Mouse (Mus musculus) thymus, adult 2 months (tissue): Measurements from ENCODE around the gene Cecr2. TPM values are rescaled to one million over a fixed set of nuclear protein-coding genes. Genes with fewer than 3 reads are reported as not detected.
A peak's percentile ranks its signal among the peaks of the same experiment; 100 is the strongest.

Source experiments
- DNase-seq: peaks from one replicate; pipeline ENCODE4 v3.0.0; 2021
- H3K27ac ChIP-seq: fragments of 200-500 bp; 2 replicates; pipeline ENCODE4 v1.5.1; 2012; ENCODE audit warnings: low read length, control low read depth; ENCODE audit not compliant: control insufficient read depth, insufficient read depth
- H3K27me3 ChIP-seq: fragments of 200-500 bp; 2 replicates; pipeline ENCODE4 v1.6.1; 2012; ENCODE audit warnings: mild to moderate bottlenecking, low read length, moderate library complexity, mixed read lengths; ENCODE audit not compliant: control insufficient read depth, insufficient read depth
- H3K36me3 ChIP-seq: fragments of 200-500 bp; 2 replicates; pipeline ENCODE4 v1.6.1; 2012; ENCODE audit warnings: mild to moderate bottlenecking, low read length, moderate library complexity; ENCODE audit not compliant: control insufficient read depth, insufficient read depth
- H3K4me1 ChIP-seq: fragments of 200-500 bp; replicated peaks from 2 replicates; pipeline ENCODE4 v1.6.1; 2012; ENCODE audit warnings: low read length; ENCODE audit not compliant: control insufficient read depth, insufficient read depth
- H3K4me3 ChIP-seq: fragments of 200-500 bp; 2 replicates; pipeline ENCODE4 v1.5.1; 2012; ENCODE audit warnings: mild to moderate bottlenecking, low read length, control low read depth, moderate library complexity; ENCODE audit not compliant: control insufficient read depth, insufficient read depth
- CTCF ChIP-seq: fragments of 200-500 bp; IDR thresholded peaks from 2 replicates; pipeline ENCODE4 v1.5.1; 2012; ENCODE audit warnings: mild to moderate bottlenecking, control low read depth, low read length, moderate library complexity, borderline replicate concordance; ENCODE audit not compliant: control insufficient read depth, poor library complexity, insufficient read depth; ENCODE audit errors: extremely low read depth
- POLR2A ChIP-seq: fragments of 200-500 bp; IDR thresholded peaks from 2 replicates; pipeline ENCODE4 v1.6.1; 2012; ENCODE audit warnings: mild to moderate bottlenecking, low read length, control low read depth, moderate library complexity; ENCODE audit not compliant: control insufficient read depth, poor library complexity, insufficient read depth; ENCODE audit errors: extremely low read depth
- WGBS: fragments of 180-500 bp; shearing (Covaris S2); methylation state at CpG from one replicate; pipeline ENCODE4 v1.1.7; 2018; 5-methylcytosine and 5-hydroxymethylcytosine counted together
- polyA plus RNA-seq: library from polyadenylated mRNA; depleted of rRNA; stranded (reverse); fragments of >200 nt; gene quantifications from 2 replicates; pipeline ENCODE4 v1.2.3, GENCODE M21; 2012

The Cecr2 gene
- polyA plus RNA-seq, 1 experiment, result 2.1 TPM

DNA sequence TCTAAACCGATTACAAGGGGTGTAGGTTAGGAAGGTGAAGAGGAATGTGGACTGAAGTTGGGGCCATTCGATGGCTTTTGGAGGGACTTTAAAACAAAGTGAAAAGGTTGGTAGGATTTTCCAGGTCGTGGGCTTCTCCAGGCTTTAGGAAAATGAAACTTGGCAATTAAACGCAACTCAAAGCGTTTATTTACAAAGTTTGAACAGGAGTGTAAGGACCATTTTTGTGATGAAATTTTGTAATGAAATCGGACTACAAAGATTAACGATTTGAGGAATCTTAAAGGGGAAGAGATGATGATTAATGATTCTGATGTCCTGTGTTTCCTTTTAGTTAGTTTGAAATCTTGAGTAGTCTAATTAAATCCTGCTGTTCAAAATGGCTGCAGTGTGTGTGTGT lies 1.7 kb downstream of the Cecr2 start:
- WGBS, result 26% methylated on average over 7 of the region's 7 CpGs
- Histone ChIP-seq H3K4me3 (no peak overlapping the region), H3K27ac (no peak overlapping the region), H3K27me3 (peaks cover 19% of the 10 kb centered on the region), H3K4me1 (peaks cover 8% of the 10 kb centered on the region), H3K36me3 (no peaks in the 10 kb centered on the region)
- TF ChIP-seq POLR2A (no peak), CTCF (no peak)
- no peak for DNase-seq

- Histone ChIP-seq H3K36me3 (no peaks in the 10 kb centered on the region), H3K4me1 (no peaks in the 10 kb centered on the region), H3K4me3 (no peak overlapping the region), H3K27ac (no peak overlapping the region), H3K27me3 (peaks cover 3% of the 10 kb centered on the region; the same call in 1 of the 2 replicates)
- TF ChIP-seq CTCF (no peak), POLR2A (no peak)
- peak; percentile 33 for DNase-seq
- 35% methylated on average over 5 of the region's 5 CpGs for WGBS
These were observed 8.0 kb downstream of the Cecr2 start for GRCm38 (mm10) chr6:120674121-120674520.

GRCm38 (mm10) chr6:120674881-120675280 lies 8.7 kb downstream of the Cecr2 start:
- Histone ChIP-seq H3K27ac (no peak overlapping the region), H3K4me1 (no peaks in the 10 kb centered on the region), H3K36me3 (no peaks in the 10 kb centered on the region), H3K4me3 (no peak overlapping the region), H3K27me3 (0 out of 2 replicates have a peak, but pooled peaks cover under 1% of the 10 kb centered on the region)
- WGBS, result 83% methylated on average over 4 of the region's 4 CpGs
- no peak for TF ChIP-seq POLR2A
- no peak for TF ChIP-seq CTCF
- DNase-seq, result peak; percentile 39

DNA sequence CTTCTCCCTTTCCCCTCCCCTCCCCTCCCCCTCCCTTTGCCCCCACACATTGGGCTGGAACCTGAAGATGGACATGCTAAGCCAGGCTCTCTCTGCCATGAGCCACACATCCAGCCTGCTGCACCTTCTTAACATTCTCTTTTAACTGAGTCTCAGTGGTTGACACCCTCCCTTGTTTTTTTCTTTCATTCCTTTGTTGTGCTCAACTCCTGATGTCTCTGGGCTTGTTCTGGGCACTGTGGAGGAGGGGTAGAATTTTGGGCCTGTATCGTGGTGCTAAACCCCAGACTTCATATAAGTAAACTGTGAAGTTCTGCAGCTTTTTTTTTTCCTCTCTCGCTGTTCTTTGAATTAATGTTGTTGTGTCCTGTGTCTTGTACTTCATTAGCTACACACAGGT lies 9.8 kb downstream of the Cecr2 start:
- no peak overlapping the region for H3K4me3 ChIP-seq
- no peak for DNase-seq
- H3K27ac ChIP-seq, result no peak overlapping the region
- H3K4me1 ChIP-seq, result no peaks in the 10 kb centered on the region
- 87% methylated on average over 2 of the region's 2 CpGs for WGBS
- H3K27me3 ChIP-seq, result no peaks in the 10 kb centered on the region
- no peak for TF ChIP-seq CTCF
- no peak for TF ChIP-seq POLR2A
- no peaks in the 10 kb centered on the region for H3K36me3 ChIP-seq

GRCm38 (mm10) chr6:120683351-120683750 lies 17.2 kb downstream of the Cecr2 start:
- no peak overlapping the region for H3K27ac ChIP-seq
- TF ChIP-seq POLR2A (no peak), CTCF (no peak)

DNA sequence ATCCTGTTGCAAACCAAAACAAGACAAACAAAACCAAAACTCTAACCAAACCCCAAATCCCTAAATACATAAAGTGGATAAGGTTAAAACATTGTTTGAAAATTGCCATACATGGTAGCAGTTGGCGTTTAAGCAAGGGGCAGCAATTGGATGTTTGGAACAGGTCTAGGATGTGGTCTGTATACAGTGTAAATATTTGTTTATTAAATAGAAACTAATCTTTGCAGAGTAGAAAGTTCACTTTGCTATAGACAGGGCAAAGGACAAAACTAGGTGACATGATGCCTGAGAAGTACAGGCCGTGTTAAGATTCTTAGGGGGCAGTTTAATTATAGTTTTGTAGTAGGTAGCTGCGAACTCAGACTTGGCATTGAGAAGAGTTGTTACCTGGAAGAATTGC lies 18.6 kb downstream of the Cecr2 start:
- no peak for TF ChIP-seq CTCF
- no peak for TF ChIP-seq POLR2A
- Histone ChIP-seq H3K27ac (no peak overlapping the region), H3K27me3 (no peaks in the 10 kb centered on the region), H3K4me1 (no peaks in the 10 kb centered on the region), H3K36me3 (no peaks in the 10 kb centered on the region), H3K4me3 (no peak overlapping the region)
- no peak for DNase-seq
- 97% methylated on average over 3 of the region's 3 CpGs for WGBS

More at GRCm38 (mm10) chr6:120683351-120683750, 17.2 kb downstream of the Cecr2 start:
- no peaks in the 10 kb centered on the region for H3K36me3 ChIP-seq
- DNase-seq, result no peak
- no peak overlapping the region for H3K4me3 ChIP-seq
- 47% methylated on average over 2 of the region's 2 CpGs for WGBS
- no peaks in the 10 kb centered on the region for H3K27me3 ChIP-seq
- H3K4me1 ChIP-seq, result no peaks in the 10 kb centered on the region
